Mouse (Mus musculus) heart, embryonic 14.5 days (tissue): ENCODE results near the gene Hsf5. TPM values are rescaled to one million over a fixed set of nuclear protein-coding genes. Genes with fewer than 3 reads are reported as not detected.

Experiments used
- ATAC-seq: fragments of 200-750 bp; cut with Nextera tagmentation; 2 replicates; pipeline ENCODE4 v1.8.0; 2017; ENCODE audit warnings: low read depth, moderate TSS enrichment; ENCODE audit not compliant: insufficient number of reproducible peaks, insufficient read depth, low FRiP score
- H3K27ac ChIP-seq, 2 experiments: fragments of 200-500 bp in 1 of 2; fragments of 300-500 bp in 1 of 2; sonication (generic) in 1 of 2; replicated peaks in 1 of 2; 2 replicates each; pipeline ENCODE4 v1.5.1; 2012 to 2014; ENCODE audit warnings: low read depth in 2 of 2, low read length in 2 of 2, control low read depth in 1 of 2, mild to moderate bottlenecking in 1 of 2, mixed read lengths in 1 of 2; ENCODE audit not compliant: control insufficient read depth in 1 of 2, insufficient read depth in 1 of 2
- H3K27me3 ChIP-seq: fragments of 300-500 bp; sonication (generic); 2 replicates; pipeline ENCODE4 v1.6.1; 2014; ENCODE audit warnings: mild to moderate bottlenecking, low read length, control low read depth; ENCODE audit not compliant: control insufficient read depth, insufficient read depth
- H3K36me3 ChIP-seq: fragments of 300-500 bp; sonication (generic); 2 replicates; pipeline ENCODE4 v1.6.1; 2014; ENCODE audit warnings: mild to moderate bottlenecking, control low read depth, low read length, mixed read lengths; ENCODE audit not compliant: control insufficient read depth, insufficient read depth
- H3K4me1 ChIP-seq, 2 experiments: fragments of 200-500 bp in 1 of 2; fragments of 300-500 bp in 1 of 2; sonication (generic) in 1 of 2; 2 replicates each; pipeline ENCODE4 v1.6.1; 2012 to 2014; ENCODE audit warnings: low read length in 2 of 2, control low read depth in 1 of 2, mixed read lengths in 1 of 2; ENCODE audit not compliant: control insufficient read depth in 2 of 2, insufficient read depth in 2 of 2
- H3K4me2 ChIP-seq: fragments of 300-500 bp; sonication (generic); 2 replicates; pipeline ENCODE4 v1.6.1; 2014; ENCODE audit warnings: mild to moderate bottlenecking, low read length
- H3K4me3 ChIP-seq, 2 experiments: fragments of 200-500 bp in 1 of 2; fragments of 300-500 bp in 1 of 2; sonication (generic) in 1 of 2; 2 replicates each; pipeline ENCODE4 v1.5.1; 2012 to 2014; ENCODE audit warnings: low read length in 2 of 2, mild to moderate bottlenecking in 2 of 2, control low read depth in 1 of 2, low read depth in 1 of 2, moderate library complexity in 1 of 2; ENCODE audit not compliant: control insufficient read depth in 1 of 2, insufficient read depth in 1 of 2
- H3K9ac ChIP-seq: fragments of 300-500 bp; sonication (generic); 2 replicates; pipeline ENCODE4 v1.6.1; 2014; ENCODE audit warnings: mild to moderate bottlenecking, low read length
- H3K9me3 ChIP-seq: fragments of 300-500 bp; sonication (generic); 2 replicates; pipeline ENCODE4 v1.6.1; 2016; ENCODE audit warnings: low read length, control low read depth; ENCODE audit not compliant: control insufficient read depth
- WGBS: fragments of 180-500 bp; shearing (Covaris S2); extraction: QIAGEN DNeasy Blood & Tissue Kit; methylation state at CpG from one replicate; pipeline ENCODE4 v1.1.7; 2014; 5-methylcytosine and 5-hydroxymethylcytosine counted together
- polyA plus RNA-seq: library from polyadenylated mRNA; unstranded; fragments of >200 nt; fragmentation: Nextera tagmentation; extraction: Ambion mirVana; gene quantifications from 2 replicates; pipeline ENCODE4 v1.2.1, GENCODE M21; 2014

Hsf5 gene
- polyA plus RNA-seq, 1 experiment from 2014 or later = 0.15 TPM

- H3K4me3 ChIP-seq = peak overlapping the region; percentile 46 to 55
- H3K27me3 ChIP-seq = no peaks in the 10 kb centered on the region
- peak overlapping the region in 1 of 2 experiments; percentile 65; a peak in 2 of 4 replicates for H3K27ac ChIP-seq
- no peaks in the 10 kb centered on the region for H3K36me3 ChIP-seq
- no peaks in the 10 kb centered on the region for H3K9me3 ChIP-seq
- under 1% methylated on average over 40 of the region's 40 CpGs for WGBS
- peak; percentile 80 for ATAC-seq
- H3K9ac ChIP-seq = peak overlapping the region; percentile 66
- peaks cover 18 to 28% of the 10 kb centered on the region in 2 experiments for H3K4me1 ChIP-seq
- peak overlapping the region; percentile 77 for H3K4me2 ChIP-seq
These were observed 38.6 kb upstream of the Hsf5 start for GRCm38 (mm10) chr11:87578249-87578962.

DNA sequence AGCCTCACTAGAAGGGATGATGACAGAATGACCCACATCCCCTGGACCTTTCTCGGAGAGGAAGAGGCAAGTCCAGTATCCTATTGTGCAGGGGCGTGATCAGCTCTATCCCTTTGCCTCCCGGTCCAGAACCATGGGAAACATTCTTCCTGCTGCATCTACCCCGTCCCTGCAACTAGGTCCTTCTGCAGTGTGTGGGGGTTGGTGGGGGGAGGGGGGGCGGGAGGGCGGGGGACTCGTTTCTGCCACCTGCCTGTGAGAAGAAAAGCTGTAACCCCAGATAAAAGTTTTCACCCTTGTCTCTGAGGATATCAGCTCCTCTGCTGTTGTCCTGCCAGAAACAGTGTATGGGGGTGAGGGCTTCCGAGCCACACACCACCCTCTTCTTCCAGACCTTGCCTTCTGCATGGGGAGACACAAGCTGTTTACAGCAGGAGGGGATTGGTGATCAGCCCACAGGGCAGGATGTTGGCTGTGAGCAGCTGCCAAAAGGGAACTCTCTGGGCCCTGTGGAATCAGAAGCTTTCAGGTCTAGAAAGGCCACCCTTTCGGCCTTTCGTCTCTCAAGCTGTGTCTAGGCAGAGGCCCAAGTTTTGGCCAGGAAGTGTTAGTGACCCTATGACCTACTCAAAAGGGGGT is 37.9 kb upstream of the Hsf5 start:
- 0 out of 2 replicates have a peak, but pooled peaks have one; percentile 17 for ATAC-seq
- Histone ChIP-seq H3K4me1 (peaks cover 18 to 28% of the 10 kb centered on the region in 2 experiments), H3K27ac (peak overlapping the region in 1 of 2 experiments; percentile 65; a peak in 2 of 4 replicates), H3K9ac (peak overlapping the region; percentile 66), H3K4me2 (peak overlapping the region; percentile 77), H3K27me3 (no peaks in the 10 kb centered on the region), H3K36me3 (no peaks in the 10 kb centered on the region), H3K9me3 (no peaks in the 10 kb centered on the region), H3K4me3 (peak overlapping the region; percentile 46 to 55)
- 13% methylated on average over 10 of the region's 10 CpGs for WGBS

DNA sequence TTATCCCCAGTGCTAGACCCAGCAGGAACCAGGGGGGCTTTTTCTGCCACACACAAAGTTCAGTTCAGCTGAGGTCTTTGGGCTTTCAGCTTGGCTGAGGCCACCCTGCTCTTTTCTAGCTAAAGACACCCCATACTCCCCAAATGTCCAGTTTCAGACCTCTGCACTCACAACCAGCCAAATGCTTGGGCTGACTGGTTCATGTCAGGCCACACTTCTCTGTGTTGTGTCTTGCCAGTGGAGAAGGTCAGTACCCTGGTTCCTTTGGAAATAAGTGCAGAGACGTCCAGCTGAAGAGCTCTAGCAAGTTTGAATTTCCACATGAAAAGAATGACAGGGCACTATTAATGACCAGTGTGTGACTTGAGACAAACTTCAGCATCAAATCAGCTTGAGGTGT is 37.3 kb upstream of the Hsf5 start:
- no peak overlapping the region for H3K4me3 ChIP-seq
- H3K9ac ChIP-seq = no peak overlapping the region
- WGBS = 33% methylated on average over 1 of the region's 1 CpGs
- no peaks in the 10 kb centered on the region for H3K27me3 ChIP-seq
- no peaks in the 10 kb centered on the region for H3K9me3 ChIP-seq
- no peaks in the 10 kb centered on the region for H3K36me3 ChIP-seq
- H3K4me1 ChIP-seq = peaks cover 15 to 28% of the 10 kb centered on the region in 2 experiments
- peak overlapping the region in 1 of 2 experiments; percentile 65; a peak in 2 of 4 replicates for H3K27ac ChIP-seq
- ATAC-seq = no peak
- H3K4me2 ChIP-seq = peak overlapping the region; percentile 77

DNA sequence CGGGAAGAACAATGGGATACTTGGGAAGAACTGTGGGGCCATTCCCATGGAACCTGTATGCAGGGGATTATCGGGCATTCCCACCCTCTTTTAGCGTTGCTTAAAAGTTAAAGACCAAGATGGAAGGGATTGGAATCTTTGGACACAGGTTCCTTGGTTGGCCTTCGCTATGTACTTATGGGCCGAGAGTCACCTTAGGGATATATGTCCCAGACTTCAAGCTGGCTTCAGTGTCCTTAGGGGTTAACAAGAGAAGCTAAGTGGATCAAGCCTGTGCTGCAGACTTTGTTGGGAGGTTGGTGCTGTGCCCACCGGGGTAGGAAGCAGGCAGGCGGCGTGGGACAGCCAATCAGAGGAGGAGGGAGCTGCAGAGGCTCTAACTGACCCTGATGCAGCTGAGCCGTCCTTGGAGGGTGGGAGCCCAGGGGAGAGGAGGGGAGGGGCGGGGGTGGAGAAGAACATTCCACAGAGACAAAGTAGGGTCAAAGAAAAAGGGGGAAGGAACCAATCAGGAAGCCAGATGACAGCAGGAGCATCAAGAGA is 36.4 kb upstream of the Hsf5 start:
- ATAC-seq = no peak
- Histone ChIP-seq H3K27me3 (no peaks in the 10 kb centered on the region), H3K27ac (no peak overlapping the region), H3K4me3 (no peak overlapping the region), H3K9me3 (no peaks in the 10 kb centered on the region), H3K4me1 (peaks cover 11 to 26% of the 10 kb centered on the region in 2 experiments), H3K4me2 (no peak overlapping the region), H3K36me3 (no peaks in the 10 kb centered on the region), H3K9ac (no peak overlapping the region)
- WGBS = 59% methylated on average over 10 of the region's 10 CpGs

- H3K36me3 ChIP-seq = no peaks in the 10 kb centered on the region
- H3K9me3 ChIP-seq = no peaks in the 10 kb centered on the region
- no peak overlapping the region for H3K9ac ChIP-seq
- H3K4me2 ChIP-seq = no peak overlapping the region
- WGBS = 83% methylated on average over 12 of the region's 12 CpGs
- ATAC-seq = no peak
- H3K4me3 ChIP-seq = no peak overlapping the region
- peaks cover 11 to 26% of the 10 kb centered on the region in 2 experiments for H3K4me1 ChIP-seq
- no peak overlapping the region for H3K27ac ChIP-seq
- H3K27me3 ChIP-seq = no peaks in the 10 kb centered on the region
These were observed 35.7 kb upstream of the Hsf5 start for GRCm38 (mm10) chr11:87581161-87581865.

DNA sequence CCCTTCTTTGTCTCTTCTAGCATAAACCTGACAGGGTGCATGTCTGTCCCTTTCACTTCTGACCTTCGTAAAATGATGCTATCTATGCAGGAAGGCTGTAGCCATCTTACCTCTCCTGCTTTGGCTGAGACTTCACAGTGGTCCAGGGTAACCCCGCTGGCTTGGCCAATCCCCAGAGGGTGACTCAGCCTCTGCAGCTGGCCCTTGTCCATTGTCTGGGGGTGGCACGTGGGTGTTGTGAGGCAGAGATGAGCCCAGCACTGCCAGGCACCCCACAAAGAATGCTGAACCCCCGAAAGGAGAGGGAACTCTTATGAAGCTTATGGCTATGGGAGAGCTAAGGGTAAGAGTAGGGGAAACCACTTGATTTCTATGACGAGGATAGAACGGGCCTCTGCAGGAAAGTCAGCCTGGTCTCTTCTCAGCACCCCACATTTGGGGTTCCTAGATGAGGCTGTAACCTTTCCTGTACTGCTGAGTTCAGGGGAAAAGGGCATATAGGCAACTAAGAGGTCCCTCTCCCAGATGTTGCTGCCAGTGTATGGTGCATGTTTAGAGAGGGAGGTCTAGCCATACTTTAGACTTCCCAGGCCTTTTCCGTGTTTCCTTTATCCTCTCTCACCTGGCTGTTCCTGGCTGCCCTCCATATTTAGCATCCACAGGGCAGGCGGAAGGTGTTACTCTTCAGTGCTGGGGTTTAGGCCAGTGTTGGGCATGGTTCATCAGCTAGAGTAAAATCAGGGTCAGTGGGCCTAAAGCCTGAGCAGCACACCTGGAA is 34.8 kb upstream of the Hsf5 start:
- Histone ChIP-seq H3K4me2 (no peak overlapping the region), H3K27ac (no peak overlapping the region), H3K27me3 (no peaks in the 10 kb centered on the region), H3K4me1 (peaks cover 11 to 26% of the 10 kb centered on the region in 2 experiments), H3K36me3 (no peaks in the 10 kb centered on the region), H3K9ac (no peak overlapping the region), H3K4me3 (no peak overlapping the region), H3K9me3 (no peaks in the 10 kb centered on the region)
- no peak for ATAC-seq
- 85% methylated on average over 8 of the region's 8 CpGs for WGBS
